Mouse (Mus musculus): ENCODE results near the gene Nkiras2. TPM values are rescaled to one million over a fixed set of nuclear protein-coding genes. Genes with fewer than 3 reads are reported as not detected.
"Not testable (repeated sequence)": the region's sequence is repeated elsewhere in the genome, so short reads cannot be mapped to it uniquely, and the experiment has no call there.

The Nkiras2 gene
- polyA plus RNA-seq, 1 experiment from 2014 or later = 19.7 TPM

GRCm38 (mm10) chr11:100607121-100607520 lies 11.9 kb upstream of the Nkiras2 start:
- H3K9me3 ChIP-seq (replicated peaks; ENCODE audit: control insufficient read depth, low read length) = no peaks in the 10 kb centered on the region
- no peak overlapping the region for H3K9ac ChIP-seq (ENCODE audit: low read depth, low read length)
- H3K27ac ChIP-seq (ENCODE audit: low read length) = no peak overlapping the region
- no peak for ATAC-seq (ENCODE audit: low read depth)
- no peaks in the 10 kb centered on the region for H3K27me3 ChIP-seq (ENCODE audit: control insufficient read depth, insufficient read depth, low read depth, low read length)
- WGBS (ENCODE audit: insufficient replicate concordance) = 84% methylated on average over 6 of the region's 6 CpGs
- H3K36me3 ChIP-seq (ENCODE audit: control insufficient read depth, insufficient read depth) = peaks cover 3% of the 10 kb centered on the region
- H3K4me3 ChIP-seq (ENCODE audit: low read depth, low read length) = no peak overlapping the region
- no peaks in the 10 kb centered on the region; the same call in 1 of the 2 replicates for H3K4me1 ChIP-seq (ENCODE audit: control insufficient read depth, low read depth, low read length)
- no peak overlapping the region for H3K4me2 ChIP-seq (ENCODE audit: low read depth, low read length)

- Histone ChIP-seq H3K4me3 (ENCODE audit: low read depth, low read length) (no peak overlapping the region), H3K27me3 (ENCODE audit: control insufficient read depth, insufficient read depth, low read depth, low read length) (no peaks in the 10 kb centered on the region), H3K36me3 (ENCODE audit: control insufficient read depth, insufficient read depth) (peaks cover 3% of the 10 kb centered on the region; the same call in 1 of the 2 replicates), H3K27ac (ENCODE audit: low read length) (no peak overlapping the region), H3K4me1 (ENCODE audit: control insufficient read depth, low read depth, low read length) (no peaks in the 10 kb centered on the region), H3K9ac (ENCODE audit: low read depth, low read length) (no peak overlapping the region), H3K4me2 (ENCODE audit: low read depth, low read length) (no peak overlapping the region), H3K9me3 (replicated peaks; ENCODE audit: control insufficient read depth, low read length) (no peaks in the 10 kb centered on the region)
- WGBS (ENCODE audit: insufficient replicate concordance) = 63% methylated on average over 4 of the region's 4 CpGs
- no peak for ATAC-seq (ENCODE audit: low read depth)
Observed at GRCm38 (mm10) chr11:100608796-100609195, 10.2 kb upstream of the Nkiras2 start.

- ATAC-seq (ENCODE audit: low read depth) = no peak
- Histone ChIP-seq H3K4me2 (ENCODE audit: low read depth, low read length) (no peak overlapping the region), H3K4me3 (ENCODE audit: low read depth, low read length) (no peak overlapping the region), H3K36me3 (ENCODE audit: control insufficient read depth, insufficient read depth) (peaks cover 3% of the 10 kb centered on the region; the same call in 1 of the 2 replicates), H3K9me3 (replicated peaks; ENCODE audit: control insufficient read depth, low read length) (no peaks in the 10 kb centered on the region), H3K9ac (ENCODE audit: low read depth, low read length) (no peak overlapping the region), H3K4me1 (ENCODE audit: control insufficient read depth, low read depth, low read length) (no peaks in the 10 kb centered on the region), H3K27me3 (ENCODE audit: control insufficient read depth, insufficient read depth, low read depth, low read length) (no peaks in the 10 kb centered on the region), H3K27ac (ENCODE audit: low read length) (no peak overlapping the region)
- WGBS (ENCODE audit: insufficient replicate concordance) = 79% methylated on average over 5 of the region's 5 CpGs
Observed at GRCm38 (mm10) chr11:100609355-100609996, 9.6 kb upstream of the Nkiras2 start.

GRCm38 (mm10) chr11:100609997-100610680 lies 8.9 kb upstream of the Nkiras2 start:
- no peak for ATAC-seq (ENCODE audit: low read depth)
- no peaks in the 10 kb centered on the region for H3K27me3 ChIP-seq (ENCODE audit: control insufficient read depth, insufficient read depth, low read depth, low read length)
- H3K4me2 ChIP-seq (ENCODE audit: low read depth, low read length) = no peak overlapping the region
- H3K36me3 ChIP-seq (ENCODE audit: control insufficient read depth, insufficient read depth) = peaks cover 3% of the 10 kb centered on the region; the same call in 1 of the 2 replicates
- WGBS (ENCODE audit: insufficient replicate concordance) = 68% methylated on average over 9 of the region's 9 CpGs
- no peaks in the 10 kb centered on the region for H3K4me1 ChIP-seq (ENCODE audit: control insufficient read depth, low read depth, low read length)
- H3K27ac ChIP-seq (ENCODE audit: low read length) = no peak overlapping the region
- H3K4me3 ChIP-seq (ENCODE audit: low read depth, low read length) = no peak overlapping the region
- H3K9me3 ChIP-seq (replicated peaks; ENCODE audit: control insufficient read depth, low read length) = no peaks in the 10 kb centered on the region
- no peak overlapping the region for H3K9ac ChIP-seq (ENCODE audit: low read depth, low read length)

GRCm38 (mm10) chr11:100611627-100612026 lies 7.4 kb upstream of the Nkiras2 start:
- H3K36me3 ChIP-seq (ENCODE audit: control insufficient read depth, insufficient read depth) = peaks cover 3% of the 10 kb centered on the region; the same call in 1 of the 2 replicates
- no peak overlapping the region for H3K27ac ChIP-seq (ENCODE audit: low read length)
- no peak overlapping the region for H3K4me3 ChIP-seq (ENCODE audit: low read depth, low read length)
- H3K27me3 ChIP-seq (ENCODE audit: control insufficient read depth, insufficient read depth, low read depth, low read length) = no peaks in the 10 kb centered on the region
- peaks cover 6% of the 10 kb centered on the region for H3K4me1 ChIP-seq (ENCODE audit: control insufficient read depth, low read depth, low read length)
- H3K9me3 ChIP-seq (replicated peaks; ENCODE audit: control insufficient read depth, low read length) = no peaks in the 10 kb centered on the region
- 66% methylated on average over 6 of the region's 6 CpGs for WGBS (ENCODE audit: insufficient replicate concordance)
- no peak for ATAC-seq (ENCODE audit: low read depth)
- H3K9ac ChIP-seq (ENCODE audit: low read depth, low read length) = no peak overlapping the region
- no peak overlapping the region for H3K4me2 ChIP-seq (ENCODE audit: low read depth, low read length)

GRCm38 (mm10) chr11:100613241-100613640 lies 5.8 kb upstream of the Nkiras2 start:
- 79% methylated on average over 3 of the region's 3 CpGs for WGBS (ENCODE audit: insufficient replicate concordance)
- no peak for ATAC-seq (ENCODE audit: low read depth)
- no peaks in the 10 kb centered on the region for H3K9me3 ChIP-seq (replicated peaks; ENCODE audit: control insufficient read depth, low read length)
- no peak overlapping the region for H3K4me2 ChIP-seq (ENCODE audit: low read depth, low read length)
- H3K4me3 ChIP-seq (ENCODE audit: low read depth, low read length) = no peak overlapping the region
- peaks cover 1% of the 10 kb centered on the region; the same call in 1 of the 2 replicates for H3K36me3 ChIP-seq (ENCODE audit: control insufficient read depth, insufficient read depth)
- no peak overlapping the region for H3K9ac ChIP-seq (ENCODE audit: low read depth, low read length)
- peaks cover 14% of the 10 kb centered on the region for H3K4me1 ChIP-seq (ENCODE audit: control insufficient read depth, low read depth, low read length)
- no peak overlapping the region for H3K27ac ChIP-seq (ENCODE audit: low read length)
- no peaks in the 10 kb centered on the region for H3K27me3 ChIP-seq (ENCODE audit: control insufficient read depth, insufficient read depth, low read depth, low read length)

GRCm38 (mm10) chr11:100616332-100616731 lies 2.7 kb upstream of the Nkiras2 start:
- Histone ChIP-seq H3K36me3 (ENCODE audit: control insufficient read depth, insufficient read depth) (no peaks in the 10 kb centered on the region), H3K9ac (ENCODE audit: low read depth, low read length) (no peak overlapping the region), H3K4me1 (ENCODE audit: control insufficient read depth, low read depth, low read length) (peaks cover 25% of the 10 kb centered on the region), H3K27me3 (ENCODE audit: control insufficient read depth, insufficient read depth, low read depth, low read length) (no peaks in the 10 kb centered on the region), H3K4me3 (ENCODE audit: low read depth, low read length) (no peak overlapping the region), H3K9me3 (replicated peaks; ENCODE audit: control insufficient read depth, low read length) (no peaks in the 10 kb centered on the region), H3K4me2 (ENCODE audit: low read depth, low read length) (no peak overlapping the region), H3K27ac (ENCODE audit: low read length) (no peak overlapping the region)
- 79% methylated on average over 5 of the region's 5 CpGs for WGBS (ENCODE audit: insufficient replicate concordance)
- ATAC-seq (ENCODE audit: low read depth) = no peak

GRCm38 (mm10) chr11:100616836-100617235 lies 2.2 kb upstream of the Nkiras2 start:
- peaks cover 25% of the 10 kb centered on the region for H3K4me1 ChIP-seq (ENCODE audit: control insufficient read depth, low read depth, low read length)
- not testable (repeated sequence) for ATAC-seq (ENCODE audit: low read depth); H3K4me3 ChIP-seq (ENCODE audit: low read depth, low read length); H3K4me2 ChIP-seq (ENCODE audit: low read depth, low read length); H3K27me3 ChIP-seq (ENCODE audit: control insufficient read depth, insufficient read depth, low read depth, low read length); H3K9me3 ChIP-seq (replicated peaks; ENCODE audit: control insufficient read depth, low read length); H3K9ac ChIP-seq (ENCODE audit: low read depth, low read length); H3K27ac ChIP-seq (ENCODE audit: low read length); H3K36me3 ChIP-seq (ENCODE audit: control insufficient read depth, insufficient read depth)
- 74% methylated on average over 7 of the region's 7 CpGs for WGBS (ENCODE audit: insufficient replicate concordance)

- H3K36me3 ChIP-seq (ENCODE audit: control insufficient read depth, insufficient read depth) = no peaks in the 10 kb centered on the region
- no peak overlapping the region for H3K27ac ChIP-seq (ENCODE audit: low read length)
- ATAC-seq (ENCODE audit: low read depth) = no peak
- H3K27me3 ChIP-seq (ENCODE audit: control insufficient read depth, insufficient read depth, low read depth, low read length) = no peaks in the 10 kb centered on the region
- H3K9me3 ChIP-seq (replicated peaks; ENCODE audit: control insufficient read depth, low read length) = no peaks in the 10 kb centered on the region
- WGBS (ENCODE audit: insufficient replicate concordance) = 83% methylated on average over 4 of the region's 4 CpGs
- H3K4me3 ChIP-seq (ENCODE audit: low read depth, low read length) = no peak overlapping the region
- H3K9ac ChIP-seq (ENCODE audit: low read depth, low read length) = no peak overlapping the region
- no peak overlapping the region for H3K4me2 ChIP-seq (ENCODE audit: low read depth, low read length)
- peaks cover 28% of the 10 kb centered on the region for H3K4me1 ChIP-seq (ENCODE audit: control insufficient read depth, low read depth, low read length)
Observed at GRCm38 (mm10) chr11:100617480-100617879, 1.6 kb upstream of the Nkiras2 start.
